In the genomic region with DNA sequence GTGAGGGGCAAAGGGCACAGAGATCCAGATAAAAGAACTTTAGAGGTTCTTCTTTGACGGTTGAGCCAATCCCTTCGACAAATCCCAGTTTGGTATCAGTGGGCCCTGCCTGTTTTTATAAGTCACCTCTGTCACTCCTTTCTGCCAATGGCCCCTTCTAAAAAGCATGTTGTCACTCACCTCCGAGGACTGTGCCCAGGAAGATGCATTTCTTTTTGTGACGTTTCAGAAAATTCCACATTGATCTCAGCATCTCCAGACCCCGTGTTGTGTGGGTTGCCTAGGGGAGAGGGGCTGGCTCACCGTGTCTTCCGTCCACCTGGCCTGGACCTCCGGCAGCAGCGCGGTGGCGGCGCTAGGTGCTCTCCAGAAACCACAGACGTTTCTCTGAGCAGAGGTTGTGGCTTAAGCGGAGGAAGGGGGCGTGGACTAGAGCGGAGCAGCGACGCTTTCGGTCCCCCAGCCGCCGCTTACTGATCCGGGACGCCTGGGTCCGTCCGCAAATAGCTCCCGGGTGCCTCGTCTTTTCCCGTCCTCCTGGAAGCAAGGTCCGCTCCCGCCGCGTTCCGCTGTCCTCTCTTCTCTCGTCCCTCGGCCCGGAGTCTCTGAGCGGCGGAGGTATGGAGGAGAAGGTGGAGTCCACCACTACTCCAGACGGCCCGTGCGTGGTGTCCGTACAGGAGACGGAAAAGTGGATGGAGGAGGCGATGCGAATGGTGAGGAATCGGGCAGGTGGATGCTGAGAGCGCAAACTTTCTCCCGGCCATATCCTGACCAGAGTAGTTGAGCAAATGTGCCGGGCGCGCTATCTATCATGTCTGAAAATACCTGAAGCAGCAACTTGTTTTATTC, we compare ENCODE assay signal across 8 mouse cellular contexts. TPM values are rescaled to one million over a fixed set of nuclear protein-coding genes. Genes with fewer than 3 reads are reported as not detected.
A peak's percentile ranks its signal among the peaks of the same experiment; 100 is the strongest.
DNase-seq lines count a peak whose midpoint lies in the region; ATAC-seq and TF ChIP-seq lines count a peak whose summit lies in the region.

A gene (plus strand): TSS at position 249 of the 852 bp plus-strand sequence.
A gene (minus strand): TSS at position 497 of the 852 bp plus-strand sequence.

- peak; percentile 95 for ATAC-seq in G1E (ENCODE audit: extremely low read depth, insufficient number of reproducible peaks, low FRiP score, poor library complexity, severe bottlenecking)
- ATAC-seq in forebrain, postnatal 0 days = peak; percentile 98
- peak; percentile 99 for ATAC-seq in hematopoietic stem cell, adult 5-6 weeks (replicated peaks in 1 of 2; ENCODE audit: insufficient read depth in 1 of 2, low FRiP score in 2 of 2, low TSS enrichment in 1 of 2, low read depth in 1 of 2, poor library complexity in 2 of 2, severe bottlenecking in 2 of 2)
- ATAC-seq in lung, embryonic 16.5 days (ENCODE audit: low read depth) = peak; percentile 98

- DNase-seq in G1E (ENCODE audit: low spot score) = peak; percentile 77
- DNase-seq in cerebellum, adult 18-20 months = peak; percentile 80 to 89
- DNase-seq in forebrain, postnatal 0 days = peak; percentile 91
- peak; percentile 79 for DNase-seq in layer of hippocampus, adult 9-10 months (ENCODE audit: low spot score)
- DNase-seq in ovary, postnatal 10 days (ENCODE audit: low spot score) = peak; percentile 90
- peak; percentile 85 to 91 for DNase-seq in thymus, postnatal 10 days (ENCODE audit: low spot score in 2 of 2)

- peak within 1 kb of the TSS; percentile 76 for H3K9ac ChIP-seq in forebrain, postnatal 0 days
- peak within 1 kb of the TSS; percentile 88 for H3K9ac ChIP-seq in lung, embryonic 16.5 days (ENCODE audit: low read length)

- no peak for TF ChIP-seq CTCF in G1E (IDR thresholded peaks at IDR 0.05; ENCODE audit: low read depth, low read length)
- TF ChIP-seq CTCF in forebrain, postnatal 0 days (IDR thresholded peaks at IDR 0.05; ENCODE audit: low read depth) = 0 out of 2 replicates have a peak, but pooled peaks have one; percentile 7

- WGBS in forebrain, postnatal 0 days = under 1% methylated on average over 51 of the region's 51 CpGs
- under 1% methylated on average over 51 of the region's 51 CpGs for WGBS in lung, embryonic 16.5 days

- no peaks in the 10 kb centered on the region for H3K27me3 ChIP-seq in G1E (ENCODE audit: insufficient read depth, low read length)
- H3K27me3 ChIP-seq in forebrain, postnatal 0 days (ENCODE audit: insufficient read depth, low read length) = no peaks in the 10 kb centered on the region
- H3K27me3 ChIP-seq in lung, embryonic 16.5 days (ENCODE audit: control insufficient read depth, insufficient read depth, low read depth, low read length) = no peaks in the 10 kb centered on the region

- H3K4me2 ChIP-seq in forebrain, postnatal 0 days (ENCODE audit: low read depth) = peak within 1 kb of the TSS; percentile 73
- H3K4me2 ChIP-seq in lung, embryonic 16.5 days (ENCODE audit: low read depth, low read length) = peak within 1 kb of the TSS; percentile 87

- H3K36me3 ChIP-seq in G1E (replicated peaks) = peaks cover 37% of the 10 kb centered on the region
- H3K36me3 ChIP-seq in forebrain, postnatal 0 days (ENCODE audit: insufficient read depth) = no peaks in the 10 kb centered on the region
- peaks cover 2% of the 10 kb centered on the region; the same call in 1 of the 2 replicates for H3K36me3 ChIP-seq in lung, embryonic 16.5 days (ENCODE audit: control insufficient read depth, insufficient read depth, low read length)

- peak within 1 kb of the TSS; percentile 74 for H3K27ac ChIP-seq in forebrain, postnatal 0 days (ENCODE audit: low read depth, low read length)
- H3K27ac ChIP-seq in lung, embryonic 16.5 days (ENCODE audit: low read length) = peak within 1 kb of the TSS; percentile 77

- peak within 1 kb of the TSS; percentile 84 for H3K4me3 ChIP-seq in G1E (ENCODE audit: low read depth, low read length)
- peak within 1 kb of the TSS; percentile 69 for H3K4me3 ChIP-seq in forebrain, postnatal 0 days (ENCODE audit: low read depth, low read length)
- peak within 1 kb of the TSS; percentile 91 for H3K4me3 ChIP-seq in lung, embryonic 16.5 days (ENCODE audit: low read length)

- peaks cover 12% of the 10 kb centered on the region for H3K4me1 ChIP-seq in G1E (ENCODE audit: insufficient read depth, low read depth, low read length)
- H3K4me1 ChIP-seq in forebrain, postnatal 0 days (ENCODE audit: insufficient read depth) = peaks cover 5% of the 10 kb centered on the region; the same call in 1 of the 2 replicates
- peaks cover 8% of the 10 kb centered on the region for H3K4me1 ChIP-seq in lung, embryonic 16.5 days (replicated peaks; ENCODE audit: control insufficient read depth, insufficient read depth, low read length)

- H3K9me3 ChIP-seq in G1E (replicated peaks) = no peaks in the 10 kb centered on the region
- no peaks in the 10 kb centered on the region for H3K9me3 ChIP-seq in forebrain, postnatal 0 days (ENCODE audit: low read length)
- H3K9me3 ChIP-seq in lung, embryonic 16.5 days (ENCODE audit: control insufficient read depth, low read length) = no peaks in the 10 kb centered on the region

RNA-seq across cellular contexts. Expression of the first gene that starts in this region (rescaled TPM):
- total RNA-seq in G1E (2014; fragmentation: Nextera tagmentation) (20.7 and 30.6 TPM in 2 replicates), G1E (2017) (9.1 and 11.9 TPM in 2 replicates)
- polyA plus RNA-seq in G1E (2012) = 4.8 and 5.2 TPM in 2 replicates
- 4.1 and 6.0 TPM in 2 replicates for total RNA-seq in forebrain, postnatal 0 days (2014; rRNA removed)
- polyA plus RNA-seq in forebrain, postnatal 0 days (2015; fragmentation: Nextera tagmentation; extraction: Ambion mirVana) = 2.0 and 2.2 TPM in 2 replicates
- total RNA-seq in hematopoietic stem cell, adult 5-6 weeks (2017) = 2.6 and 4.0 TPM in 2 replicates
- polyA plus RNA-seq in lung, embryonic 16.5 days (2015; fragmentation: Nextera tagmentation; extraction: Ambion mirVana) = 3.6 and 3.8 TPM in 2 replicates

RNA-seq across cellular contexts. Expression of the second gene that starts in this region (rescaled TPM):
- total RNA-seq in G1E (2014; fragmentation: Nextera tagmentation) = 25.1 and 36.7 TPM in 2 replicates
- total RNA-seq in G1E (2017) = 17.3 and 18.8 TPM in 2 replicates
- 8.1 and 9.1 TPM in 2 replicates for polyA plus RNA-seq in G1E (2012)
- total RNA-seq in forebrain, postnatal 0 days (2014; rRNA removed) = 41.5 and 41.7 TPM in 2 replicates
- polyA plus RNA-seq in forebrain, postnatal 0 days (2015; fragmentation: Nextera tagmentation; extraction: Ambion mirVana) = 31.6 and 33.8 TPM in 2 replicates
- total RNA-seq in hematopoietic stem cell, adult 5-6 weeks (2017) = 30.1 and 37.6 TPM in 2 replicates
- 24.8 and 25.5 TPM in 2 replicates for polyA plus RNA-seq in lung, embryonic 16.5 days (2015; fragmentation: Nextera tagmentation; extraction: Ambion mirVana)

Comparison
In these comparisons a context has a peak if more than half of its experiments do, and no peak if none do; other contexts are left out.
1. Peak in every context shown above with its lines: DNase-seq, ATAC-seq, H3K4me3 ChIP-seq and H3K27ac ChIP-seq.